Mouse (Mus musculus) midbrain, embryonic 16.5 days (tissue): ENCODE data around the gene Olfr901. TPM values are rescaled to one million over a fixed set of nuclear protein-coding genes. Genes with fewer than 3 reads are reported as not detected.
"Not testable (repeated sequence)": the region's sequence is repeated elsewhere in the genome, so short reads cannot be mapped to it uniquely, and the experiment has no call there.

Experiments used
- ATAC-seq: fragments of 200-750 bp; cut with Nextera tagmentation; 2 replicates; pipeline ENCODE4 v1.8.0; 2017; ENCODE audit warnings: moderate TSS enrichment
- H3K27ac ChIP-seq: fragments of 300-500 bp; sonication (generic); 2 replicates; pipeline ENCODE4 v1.5.1; 2014; ENCODE audit warnings: mild to moderate bottlenecking, low read length, mixed read lengths
- H3K27me3 ChIP-seq: fragments of 300-500 bp; sonication (generic); 2 replicates; pipeline ENCODE4 v1.6.1; 2014; ENCODE audit warnings: low read depth, low read length, mixed read lengths; ENCODE audit not compliant: control insufficient read depth, insufficient read depth
- H3K36me3 ChIP-seq: fragments of 300-500 bp; sonication (generic); 2 replicates; pipeline ENCODE4 v1.6.1; 2014; ENCODE audit warnings: mild to moderate bottlenecking, low read length, moderate library complexity, mixed read lengths; ENCODE audit not compliant: control insufficient read depth, insufficient read depth
- H3K4me1 ChIP-seq: fragments of 300-500 bp; sonication (generic); 2 replicates; pipeline ENCODE4 v1.6.1; 2014; ENCODE audit warnings: mild to moderate bottlenecking, low read length, mixed read lengths; ENCODE audit not compliant: control insufficient read depth, insufficient read depth
- H3K4me2 ChIP-seq: fragments of 300-500 bp; sonication (generic); 2 replicates; pipeline ENCODE4 v1.6.1; 2014; ENCODE audit warnings: mild to moderate bottlenecking, low read length, mixed read lengths
- H3K4me3 ChIP-seq: fragments of 300-500 bp; sonication (generic); 2 replicates; pipeline ENCODE4 v1.5.1; 2014; ENCODE audit warnings: low read depth, mild to moderate bottlenecking, low read length, moderate library complexity, mixed read lengths
- H3K9ac ChIP-seq: fragments of 300-500 bp; sonication (generic); 2 replicates; pipeline ENCODE4 v1.6.1; 2014; ENCODE audit warnings: low read depth, low read length, mixed read lengths
- H3K9me3 ChIP-seq: fragments of 300-500 bp; sonication (generic); replicated peaks from 2 replicates; pipeline ENCODE4 v1.6.1; 2014; ENCODE audit warnings: mild to moderate bottlenecking, low read length, mixed read lengths; ENCODE audit not compliant: control insufficient read depth, poor library complexity, severe bottlenecking
- WGBS: fragments of 180-500 bp; shearing (Covaris S2); extraction: QIAGEN DNeasy Blood & Tissue Kit; methylation state at CpG from one replicate; pipeline ENCODE4 v1.1.7; 2014; 5-methylcytosine and 5-hydroxymethylcytosine counted together
- polyA plus RNA-seq: library from polyadenylated mRNA; unstranded; fragments of >200 nt; fragmentation: Nextera tagmentation; extraction: Ambion mirVana; gene quantifications from 2 replicates; pipeline ENCODE4 v1.2.1, GENCODE M21; 2015

Gene Olfr901
- polyA plus RNA-seq = not detected in 2 replicates

DNA sequence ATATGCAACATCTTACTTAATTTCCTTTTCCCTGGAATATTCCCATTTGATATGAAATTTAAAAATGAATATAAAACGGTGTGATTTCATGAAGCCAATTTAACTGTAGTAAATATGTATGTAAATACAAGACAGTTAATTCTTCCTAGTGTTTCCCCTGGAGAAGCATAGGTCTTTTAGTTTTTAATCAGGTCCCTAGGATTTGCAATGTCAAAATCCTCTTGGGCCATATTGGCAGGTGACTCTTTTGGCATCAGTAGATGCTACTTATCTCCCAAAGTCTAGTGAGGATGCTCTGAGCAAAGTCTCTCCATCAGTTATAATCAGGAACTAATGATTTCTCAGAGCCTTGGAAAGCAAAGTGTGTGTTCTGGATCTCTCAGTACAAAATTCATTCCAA lies at the start of gene Olfr901:
Gene Olfr901 (plus strand): TSS at position 301 of the 400 bp plus-strand sequence.
- no peak within 1 kb of the TSS for H3K27ac ChIP-seq
- H3K36me3 ChIP-seq = no peaks in the 10 kb centered on the region
- H3K4me2 ChIP-seq = no peak within 1 kb of the TSS
- no peaks in the 10 kb centered on the region for H3K9me3 ChIP-seq
- 90% methylated on average over 1 of the region's 1 CpGs for WGBS
- no peak for ATAC-seq
- H3K27me3 ChIP-seq = no peaks in the 10 kb centered on the region
- H3K4me1 ChIP-seq = no peaks in the 10 kb centered on the region
- no peak within 1 kb of the TSS for H3K4me3 ChIP-seq
- no peak within 1 kb of the TSS for H3K9ac ChIP-seq

DNA sequence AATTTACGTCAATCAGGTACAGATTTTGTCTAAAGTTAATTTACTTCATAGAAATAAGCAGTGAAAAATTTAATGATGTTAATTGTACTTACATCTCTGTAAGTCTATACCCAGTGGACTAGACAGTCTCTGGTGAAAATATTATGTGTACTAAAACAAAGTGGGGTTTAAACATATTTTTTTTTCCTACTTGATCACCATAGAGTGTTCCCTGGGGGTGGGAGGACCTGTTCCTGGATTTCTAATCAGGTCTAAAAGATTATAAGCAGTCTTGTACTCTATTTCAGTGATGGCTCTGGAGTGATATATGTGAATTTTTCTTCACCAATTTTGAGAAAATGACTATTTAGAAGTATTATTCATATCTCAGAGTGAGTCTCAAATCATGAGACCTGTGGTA lies 27.9 kb upstream of the Olfr901 start, which contains the start of gene Olfr147:
Gene Olfr147 (plus strand): TSS at position 301 of the 400 bp plus-strand sequence.
- no peaks in the 10 kb centered on the region for H3K4me1 ChIP-seq
- no peaks in the 10 kb centered on the region for H3K9me3 ChIP-seq
- WGBS = 89% methylated on average over 1 of the region's 1 CpGs
- H3K9ac ChIP-seq = no peak within 1 kb of the TSS
- H3K4me2 ChIP-seq = no peak within 1 kb of the TSS
- H3K27ac ChIP-seq = no peak within 1 kb of the TSS
- no peak for ATAC-seq
- no peak within 1 kb of the TSS for H3K4me3 ChIP-seq
- no peaks in the 10 kb centered on the region for H3K36me3 ChIP-seq
- no peaks in the 10 kb centered on the region for H3K27me3 ChIP-seq

- H3K4me2 ChIP-seq, H3K27ac ChIP-seq, H3K9ac ChIP-seq, H3K4me1 ChIP-seq, H3K27me3 ChIP-seq, H3K4me3 ChIP-seq, H3K9me3 ChIP-seq, H3K36me3 ChIP-seq, ATAC-seq: not testable (repeated sequence)
- 96% methylated on average over 3 of the region's 3 CpGs for WGBS
Measured at GRCm38 (mm10) chr9:38407502-38407901, 21.8 kb upstream of the Olfr901 start.

DNA sequence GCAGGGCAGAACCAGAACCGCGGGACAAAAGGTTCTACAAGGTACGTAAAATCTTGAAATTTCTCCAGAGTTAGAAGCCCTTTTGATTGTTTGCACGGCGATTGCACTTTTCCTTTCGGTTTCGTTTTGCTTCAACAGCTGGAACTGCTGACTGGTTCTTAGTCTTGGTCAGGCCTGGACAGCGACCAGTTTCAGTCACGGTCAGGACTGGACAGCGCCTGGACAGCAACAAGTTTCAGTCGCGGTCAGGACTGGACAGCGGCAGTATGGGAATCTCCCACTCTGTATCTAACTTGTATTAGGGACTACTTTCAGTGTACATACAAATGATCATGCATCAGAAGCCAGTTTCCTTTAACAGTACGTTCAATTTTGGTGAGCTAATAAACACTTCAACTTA lies 15.8 kb upstream of the Olfr901 start:
- not testable (repeated sequence) for H3K36me3 ChIP-seq, H3K27ac ChIP-seq, H3K9me3 ChIP-seq, H3K4me1 ChIP-seq, H3K4me3 ChIP-seq, ATAC-seq, H3K9ac ChIP-seq, H3K4me2 ChIP-seq, H3K27me3 ChIP-seq
- 95% methylated on average over 14 of the region's 14 CpGs for WGBS

- no peaks in the 10 kb centered on the region for H3K9me3 ChIP-seq
- no peak for ATAC-seq
- no peak overlapping the region for H3K4me3 ChIP-seq
- no peaks in the 10 kb centered on the region for H3K36me3 ChIP-seq
- H3K9ac ChIP-seq = no peak overlapping the region
- no peak overlapping the region for H3K27ac ChIP-seq
- H3K4me1 ChIP-seq = no peaks in the 10 kb centered on the region
- no peak overlapping the region for H3K4me2 ChIP-seq
- no peaks in the 10 kb centered on the region for H3K27me3 ChIP-seq
Measured at GRCm38 (mm10) chr9:38423801-38424200, 5.5 kb upstream of the Olfr901 start.

DNA sequence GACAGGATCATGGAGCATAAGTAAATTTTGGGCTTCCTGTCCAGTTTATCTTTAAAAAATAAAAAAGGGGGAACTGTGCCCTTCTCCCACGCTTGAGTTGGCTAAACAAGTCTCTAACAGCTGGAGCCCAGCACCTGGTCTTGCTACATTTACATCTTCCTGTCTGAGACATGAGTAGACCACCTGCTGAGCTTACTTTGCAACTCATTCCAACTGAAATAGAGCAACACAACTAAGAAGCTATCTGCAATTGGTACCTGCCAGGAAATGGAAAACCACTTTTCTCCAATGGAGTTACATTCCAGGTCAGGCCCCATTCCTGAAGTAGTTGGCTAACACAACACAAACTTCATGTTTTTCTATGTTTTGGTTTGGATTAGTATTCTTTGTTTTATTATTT lies 2.2 kb upstream of the Olfr901 start:
- Histone ChIP-seq H3K9ac (no peak overlapping the region), H3K36me3 (no peaks in the 10 kb centered on the region), H3K4me1 (no peaks in the 10 kb centered on the region), H3K27me3 (no peaks in the 10 kb centered on the region), H3K4me3 (no peak overlapping the region), H3K4me2 (no peak overlapping the region), H3K27ac (no peak overlapping the region), H3K9me3 (no peaks in the 10 kb centered on the region)
- ATAC-seq = no peak
- 63% methylated on average over 1 of the region's 1 CpGs for WGBS

GRCm38 (mm10) chr9:38447352-38447751 lies 18.1 kb downstream of the Olfr901 start, which contains the start of gene Olfr902:
Gene Olfr902, plus strand, starts transcription at chr9:38447652.
- no peak within 1 kb of the TSS for H3K9ac ChIP-seq
- H3K4me3 ChIP-seq = no peak within 1 kb of the TSS
- H3K4me2 ChIP-seq = no peak within 1 kb of the TSS
- no peaks in the 10 kb centered on the region for H3K4me1 ChIP-seq
- ATAC-seq = no peak
- no peak within 1 kb of the TSS for H3K27ac ChIP-seq
- WGBS = 90% methylated on average over 5 of the region's 5 CpGs
- H3K27me3 ChIP-seq = no peaks in the 10 kb centered on the region
- H3K36me3 ChIP-seq = no peaks in the 10 kb centered on the region
- no peaks in the 10 kb centered on the region for H3K9me3 ChIP-seq

DNA sequence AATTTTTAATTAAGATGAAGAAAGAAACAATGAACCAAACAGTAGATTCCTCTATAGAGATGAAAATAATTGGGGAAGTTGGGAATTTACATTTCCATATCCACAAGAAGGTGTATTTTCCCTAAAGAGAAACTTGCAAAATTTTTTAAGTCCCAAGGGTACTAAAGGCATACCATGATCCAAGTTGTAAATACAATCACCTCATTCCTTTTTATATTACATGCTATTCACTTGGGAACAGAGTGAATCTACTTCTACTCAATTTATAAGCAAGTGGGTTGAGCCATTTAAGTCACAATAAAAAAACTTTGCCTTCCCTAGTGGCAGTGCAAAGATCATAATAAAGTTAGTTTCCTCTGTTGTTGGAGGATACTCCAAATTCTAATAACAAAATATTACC lies 33.6 kb downstream of the Olfr901 start, which contains the start of gene Olfr904:
Gene Olfr904 (plus strand): TSS at position 301 of the 400 bp plus-strand sequence.
- Histone ChIP-seq H3K27me3 (no peaks in the 10 kb centered on the region), H3K36me3 (no peaks in the 10 kb centered on the region), H3K9ac (no peak within 1 kb of the TSS), H3K4me2 (no peak within 1 kb of the TSS), H3K27ac (no peak within 1 kb of the TSS), H3K4me3 (no peak within 1 kb of the TSS), H3K4me1 (no peaks in the 10 kb centered on the region), H3K9me3 (no peaks in the 10 kb centered on the region)
- no peak for ATAC-seq

GRCm38 (mm10) chr9:38470807-38471206 lies 41.6 kb downstream of the Olfr901 start, which contains the start of gene Olfr905:
Gene Olfr905, plus strand, starts transcription at chr9:38471107.
- H3K4me1 ChIP-seq = no peaks in the 10 kb centered on the region
- H3K27ac ChIP-seq = no peak within 1 kb of the TSS
- no peak within 1 kb of the TSS for H3K4me2 ChIP-seq
- H3K4me3 ChIP-seq = no peak within 1 kb of the TSS
- no peaks in the 10 kb centered on the region for H3K36me3 ChIP-seq
- no peaks in the 10 kb centered on the region for H3K9me3 ChIP-seq
- no peaks in the 10 kb centered on the region for H3K27me3 ChIP-seq
- no peak for ATAC-seq
- no peak within 1 kb of the TSS for H3K9ac ChIP-seq
